Mouse (Mus musculus) layer of hippocampus, postnatal 10 days (tissue): ENCODE data around the gene Zfp993. TPM values are rescaled to one million over a fixed set of nuclear protein-coding genes. Genes with fewer than 3 reads are reported as not detected.
"Not testable (repeated sequence)": the region's sequence is repeated elsewhere in the genome, so short reads cannot be mapped to it uniquely, and the experiment has no call there.

ENCODE experiments used
- DNase-seq, 2 experiments: peaks; one replicate each; pipeline ENCODE4 v3.0.0; 2021; ENCODE audit warnings: low spot score in 2 of 2
- long read RNA-seq: library from polyadenylated mRNA; stranded (forward); transcript quantifications from one replicate; pipeline ENCODE4 v2.0.0, GENCODE M21; 2023
- total RNA-seq, 2 experiments: library from RNA; stranded (reverse); gene quantifications; 2 replicates each; pipeline ENCODE4 v1.2.3; 2021

Gene Zfp993
- total RNA-seq: 1 to 10 TPM; 3.6 to 4.4 TPM
- long read RNA-seq, partial matches to known transcripts: 0 of 2 reads
- long read RNA-seq, other reads (novel, unspliced or antisense): 2 of 2 reads

GRCm38 (mm10) chr4:146610774-146611400 lies at the start of gene Zfp993:
Gene Zfp993, plus strand, starts transcription at chr4:146610961.
- not testable (repeated sequence) for DNase-seq

DNA sequence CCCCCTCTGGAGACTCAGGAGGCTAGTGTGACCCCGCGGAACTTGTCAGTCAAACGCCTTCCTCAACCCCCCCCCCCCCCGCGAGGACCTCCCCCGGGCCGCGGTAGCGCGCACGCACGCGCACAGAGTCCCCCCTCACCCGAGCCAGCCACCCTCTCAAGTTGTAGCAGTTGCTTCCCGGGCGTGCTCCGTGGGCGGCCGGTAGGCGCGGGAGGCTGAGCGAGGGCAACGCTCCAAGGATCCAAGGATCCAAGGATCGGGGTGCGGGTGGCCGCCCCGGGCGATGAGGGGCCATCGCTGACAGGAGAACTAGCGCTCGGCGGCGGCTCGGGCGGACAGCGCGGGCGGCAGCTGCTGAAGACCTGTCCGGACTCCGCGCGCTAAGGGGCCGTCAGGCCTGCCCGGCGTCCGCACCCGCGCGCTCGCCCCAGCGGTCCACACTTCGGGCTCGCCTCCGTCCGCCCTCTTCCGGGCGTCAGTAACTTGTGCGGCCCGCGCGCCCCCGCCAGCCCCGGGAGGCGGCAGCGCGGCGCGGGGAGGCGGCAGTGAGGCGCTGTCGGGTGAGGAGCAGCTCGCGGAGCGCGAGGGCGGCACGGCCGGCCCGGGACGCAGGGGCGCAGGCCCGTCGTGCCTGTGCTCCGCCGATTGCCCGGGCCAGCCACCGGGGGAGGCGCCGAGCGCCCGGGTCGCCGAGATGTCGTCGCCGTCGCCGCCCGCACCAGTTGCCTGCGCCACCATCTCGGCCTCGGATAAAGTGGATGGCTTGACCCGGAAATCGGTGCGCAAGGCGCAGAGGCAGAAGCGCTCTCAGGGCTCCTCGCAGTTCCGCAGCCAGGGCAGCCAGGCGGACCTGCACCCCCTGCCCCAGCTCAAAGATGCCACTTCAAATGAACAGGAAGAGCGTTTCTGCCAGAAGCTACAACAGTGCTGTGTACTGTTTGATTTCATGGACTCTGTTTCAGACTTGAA lies 30.6 kb upstream of the Zfp993 start:
- not testable (repeated sequence) for DNase-seq

- DNase-seq: not testable (repeated sequence)
These were observed 7.0 kb upstream of the Zfp993 start for GRCm38 (mm10) chr4:146603578-146604399.

- DNase-seq: not testable (repeated sequence)
These were observed 33.6 kb downstream of the Zfp993 start for GRCm38 (mm10) chr4:146644367-146644766.

GRCm38 (mm10) chr4:146649641-146650040 lies 38.9 kb downstream of the Zfp993 start:
- not testable (repeated sequence) for DNase-seq

DNA sequence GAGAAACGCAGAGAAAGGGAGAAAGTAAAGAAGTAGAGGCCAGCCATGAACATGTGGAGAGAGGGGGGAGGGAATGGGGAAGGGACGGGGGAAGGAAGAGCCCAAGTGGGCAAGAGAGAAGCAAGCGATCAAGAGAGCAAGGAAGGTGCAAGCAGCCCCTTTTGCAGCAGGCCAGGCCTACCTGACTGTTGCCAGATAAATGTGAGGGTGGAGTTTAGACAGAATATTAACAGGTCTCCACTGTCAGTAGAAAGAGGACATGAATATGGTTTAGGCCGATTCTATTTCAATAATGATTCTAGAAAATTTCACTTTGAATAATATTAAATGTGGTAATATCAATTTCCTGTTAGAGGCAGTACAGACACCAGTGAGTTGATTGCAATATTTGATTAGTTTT lies 39.4 kb downstream of the Zfp993 start:
- not testable (repeated sequence) for DNase-seq

DNA sequence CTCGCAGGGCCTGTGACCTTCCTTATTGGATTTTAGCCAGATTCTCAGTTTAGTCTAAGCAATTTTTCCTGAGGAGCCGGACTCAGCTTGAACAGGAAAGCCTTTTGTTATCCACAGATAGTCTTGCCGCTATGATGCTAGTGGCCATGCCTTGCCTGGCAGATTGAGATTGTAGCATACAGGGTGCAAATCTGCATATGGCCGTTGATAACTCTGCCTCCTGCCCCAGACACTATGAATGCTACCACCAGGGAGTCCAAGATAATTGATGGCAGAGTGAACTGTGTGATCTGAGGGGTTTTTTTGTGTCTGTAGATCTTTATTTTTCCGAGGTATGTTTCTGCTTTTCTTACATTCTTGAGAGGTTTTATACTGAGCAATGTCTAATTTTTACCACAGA lies 39.9 kb downstream of the Zfp993 start:
- DNase-seq: not testable (repeated sequence)

Other genes starting within 250 kb of the Zfp993 start
- gene Zfp992, start 161.9 kb upstream of the Zfp993 start, total RNA-seq: 1 to 10 TPM; 6.4 to 6.6 TPM
- under 1 TPM; 0.48 to 0.51 TPM for gene Zfp981, start 108.9 kb upstream of the Zfp993 start, total RNA-seq